Mouse (Mus musculus) heart, adult 8-10 months (tissue): ENCODE measurements around the gene Osbp. TPM values are rescaled to one million over a fixed set of nuclear protein-coding genes. Genes with fewer than 3 reads are reported as not detected.

Source experiments
- DNase-seq: peaks from one replicate; pipeline ENCODE4 v3.0.0; 2022; ENCODE audit warnings: low spot score
- microRNA-seq: library from miRNA; unstranded; fragments of <30 nt; microRNA quantifications from one replicate; pipeline ENCODE4 v1.2.0, GENCODE M21; 2022
- total RNA-seq, 4 experiments: library from RNA; stranded (reverse); gene quantifications; 2 replicates each; pipeline ENCODE4 v1.2.4; 2022

Gene Osbp
- total RNA-seq, 4 experiments from 2014 or later = 90.7 to 106 (median 95.9) TPM

GRCm38 (mm10) chr19:12010916-12011559 is 45.3 kb downstream of the Osbp start:
- peak; percentile 91 for DNase-seq

- DNase-seq = peak; percentile 95
Observed at GRCm38 (mm10) chr19:12011560-12012556, 46.1 kb downstream of the Osbp start.

- peak; percentile 41 for DNase-seq
Observed at GRCm38 (mm10) chr19:12012615-12013014, 46.9 kb downstream of the Osbp start.

GRCm38 (mm10) chr19:12013228-12013627 is 47.5 kb downstream of the Osbp start:
- DNase-seq = peak; percentile 73

- DNase-seq = no peak
Observed at GRCm38 (mm10) chr19:12015708-12016107, 50.0 kb downstream of the Osbp start.

- no peak for DNase-seq
Observed at GRCm38 (mm10) chr19:12016192-12016591, 50.5 kb downstream of the Osbp start.

GRCm38 (mm10) chr19:12024149-12024548 is 58.4 kb downstream of the Osbp start:
- DNase-seq = peak; percentile 15

- DNase-seq = no peak
Observed at GRCm38 (mm10) chr19:12025333-12025732, 59.6 kb downstream of the Osbp start.

GRCm38 (mm10) chr19:12026606-12027005 is 60.9 kb downstream of the Osbp start:
- DNase-seq = no peak

- DNase-seq = no peak
Observed at GRCm38 (mm10) chr19:12037727-12038126, 72.0 kb downstream of the Osbp start.

- DNase-seq = no peak
Observed at GRCm38 (mm10) chr19:12041217-12041616, 75.5 kb downstream of the Osbp start, which contains the start of gene Olfr1423. Olfr1423 (minus strand) TSS chr19:12041317.

GRCm38 (mm10) chr19:12043163-12043562 is 77.4 kb downstream of the Osbp start:
- DNase-seq = no peak

Small RNA genes lying within 50 kb of the gene (microRNA-seq; reads per million reads assigned to microRNA genes)
- 1.7 reads per million for gene Mir6994

Other genes with a start within 250 kb of the Osbp start
- gene Gif, start 218.4 kb upstream of the Osbp start, total RNA-seq = not detected
- gene Mrpl16, start 195.6 kb upstream of the Osbp start, total RNA-seq = 100 to 1,000 TPM; 105 to 122 (median 115) TPM
- gene Stx3, start 146.5 kb upstream of the Osbp start, total RNA-seq = 1 to 10 TPM; 3.0 to 5.4 (median 3.4) TPM
- gene Olfr1417, start 126.7 kb upstream of the Osbp start, total RNA-seq = not detected
- gene Olfr1418, start 104.9 kb upstream of the Osbp start, total RNA-seq = not detected
- gene Olfr1419, start 90.8 kb upstream of the Osbp start, total RNA-seq = not detected
- gene Olfr1420, start 79.4 kb upstream of the Osbp start, total RNA-seq = not detected
- 10 to 100 TPM; 27.2 to 29.2 (median 28.2) TPM for gene Patl1, start 53.5 kb upstream of the Osbp start, total RNA-seq
- not detected for gene Olfr1423, start 75.4 kb downstream of the Osbp start, total RNA-seq
- gene Olfr1424, start 96.7 kb downstream of the Osbp start, total RNA-seq = not detected
- not detected for gene Olfr1425, start 111.8 kb downstream of the Osbp start, total RNA-seq
- gene Olfr1426, start 126.1 kb downstream of the Osbp start, total RNA-seq = not detected
- gene Olfr1427, start 137.4 kb downstream of the Osbp start, total RNA-seq = not detected
- not detected for gene Olfr1428, start 150.0 kb downstream of the Osbp start, total RNA-seq
- gene Olfr76, start 157.3 kb downstream of the Osbp start, total RNA-seq = not detected
- gene Olfr1555-ps1, start 204.2 kb downstream of the Osbp start, total RNA-seq = not detected
- gene Olfr1431, start 234.7 kb downstream of the Osbp start, total RNA-seq = not detected